Mouse (Mus musculus): ENCODE results near the gene Rcn1.

DNA sequence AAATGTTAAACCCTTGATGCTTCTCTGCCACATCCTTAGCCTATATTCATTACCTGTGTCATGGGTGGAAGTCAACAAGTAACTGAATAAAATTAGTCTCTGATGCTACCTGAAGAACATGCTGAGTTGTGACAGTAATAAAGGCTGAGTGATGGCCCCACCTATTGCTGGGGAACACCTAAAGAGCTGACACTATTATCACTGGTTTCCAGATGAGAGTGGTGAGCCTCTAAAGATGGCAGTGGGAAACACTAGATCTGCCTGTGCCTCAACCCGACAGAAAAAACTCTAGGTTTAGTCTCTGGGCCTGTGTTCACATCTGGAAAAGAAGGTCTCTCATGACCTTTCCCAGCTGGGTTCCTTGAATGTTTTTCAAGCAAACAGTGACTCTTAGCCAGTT lies 19.4 kb downstream of the Rcn1 start:
- TF ChIP-seq POLR2A (IDR thresholded peaks at IDR 0.05; ENCODE audit: control insufficient read depth, extremely low read depth, insufficient read depth, low read length, poor library complexity) (no peak), CTCF (IDR thresholded peaks at IDR 0.05; ENCODE audit: borderline replicate concordance, control insufficient read depth, extremely low read depth, insufficient read depth, low read length, poor library complexity) (no peak)
